Mouse (Mus musculus) lung, embryonic 16.5 days (tissue): ENCODE data around the gene Hoxb9. TPM values are rescaled to one million over a fixed set of nuclear protein-coding genes. Genes with fewer than 3 reads are reported as not detected.

ENCODE experiments used
- ATAC-seq: fragments of 200-750 bp; cut with Nextera tagmentation; 2 replicates; pipeline ENCODE4 v1.8.0; 2017; ENCODE audit warnings: low read depth, mild to moderate bottlenecking, moderate library complexity
- H3K27ac ChIP-seq: fragments of 300-500 bp; sonication (generic); 2 replicates; pipeline ENCODE4 v1.5.1; 2014; ENCODE audit warnings: mild to moderate bottlenecking, control low read depth, low read length
- H3K27me3 ChIP-seq: fragments of 300-500 bp; sonication (generic); 2 replicates; pipeline ENCODE4 v1.6.1; 2014; ENCODE audit warnings: low read depth, low read length, mixed read lengths; ENCODE audit not compliant: control insufficient read depth, insufficient read depth
- H3K36me3 ChIP-seq: fragments of 300-500 bp; sonication (generic); 2 replicates; pipeline ENCODE4 v1.6.1; 2014; ENCODE audit warnings: low read length; ENCODE audit not compliant: control insufficient read depth, insufficient read depth
- H3K4me1 ChIP-seq: fragments of 300-500 bp; sonication (generic); replicated peaks from 2 replicates; pipeline ENCODE4 v1.6.1; 2014; ENCODE audit warnings: low read length, mixed read lengths; ENCODE audit not compliant: control insufficient read depth, insufficient read depth
- H3K4me2 ChIP-seq: fragments of 300-500 bp; sonication (generic); 2 replicates; pipeline ENCODE4 v1.6.1; 2014; ENCODE audit warnings: low read depth, low read length, control low read depth
- H3K4me3 ChIP-seq: fragments of 300-500 bp; sonication (generic); 2 replicates; pipeline ENCODE4 v1.5.1; 2014; ENCODE audit warnings: mild to moderate bottlenecking, low read length, control low read depth
- H3K9ac ChIP-seq: fragments of 300-500 bp; sonication (generic); 2 replicates; pipeline ENCODE4 v1.6.1; 2014; ENCODE audit warnings: low read length, control low read depth
- H3K9me3 ChIP-seq: fragments of 300-500 bp; sonication (generic); 2 replicates; pipeline ENCODE4 v1.6.1; 2016; ENCODE audit warnings: low read length; ENCODE audit not compliant: control insufficient read depth
- WGBS: fragments of 180-500 bp; shearing (Covaris S2); extraction: QIAGEN DNeasy Blood & Tissue Kit; methylation state at CpG from one replicate; pipeline ENCODE4 v1.1.7; 2014; 5-methylcytosine and 5-hydroxymethylcytosine counted together
- polyA plus RNA-seq: library from polyadenylated mRNA; unstranded; fragments of >200 nt; fragmentation: Nextera tagmentation; extraction: Ambion mirVana; gene quantifications from 2 replicates; pipeline ENCODE4 v1.2.1, GENCODE M21; 2015

The Hoxb9 gene
- polyA plus RNA-seq, 1 experiment from 2014 or later, result 0.28 TPM

DNA sequence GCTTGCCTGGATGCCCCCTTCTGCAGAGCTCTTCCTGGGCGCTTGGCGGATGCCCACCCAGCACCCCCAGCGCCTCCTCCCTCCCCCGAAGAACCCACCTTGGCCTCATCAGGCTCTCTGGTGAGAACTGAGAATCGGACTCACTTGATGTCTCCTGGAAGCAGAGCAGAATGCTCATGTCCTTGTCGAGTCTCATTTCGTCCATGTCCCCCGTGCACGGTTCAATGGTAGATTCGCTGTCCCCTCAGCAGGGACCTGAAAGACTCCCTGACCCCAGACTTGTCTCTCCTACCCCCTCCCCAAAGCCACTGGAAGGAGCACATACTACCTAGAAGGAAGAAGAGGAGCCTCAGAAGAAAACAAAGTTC, 29.8 kb downstream of the Hoxb9 start:
- H3K4me3 ChIP-seq, result peak overlapping the region; percentile 61
- H3K27me3 ChIP-seq, result peaks cover 75% of the 10 kb centered on the region
- peaks cover 7% of the 10 kb centered on the region for H3K4me1 ChIP-seq
- H3K9ac ChIP-seq, result peak overlapping the region; percentile 77
- no peak for ATAC-seq
- H3K9me3 ChIP-seq, result no peaks in the 10 kb centered on the region
- H3K36me3 ChIP-seq, result no peaks in the 10 kb centered on the region
- 20% methylated on average over 9 of the region's 10 CpGs for WGBS
- H3K27ac ChIP-seq, result peak overlapping the region; percentile 21
- peak overlapping the region; percentile 79 for H3K4me2 ChIP-seq

DNA sequence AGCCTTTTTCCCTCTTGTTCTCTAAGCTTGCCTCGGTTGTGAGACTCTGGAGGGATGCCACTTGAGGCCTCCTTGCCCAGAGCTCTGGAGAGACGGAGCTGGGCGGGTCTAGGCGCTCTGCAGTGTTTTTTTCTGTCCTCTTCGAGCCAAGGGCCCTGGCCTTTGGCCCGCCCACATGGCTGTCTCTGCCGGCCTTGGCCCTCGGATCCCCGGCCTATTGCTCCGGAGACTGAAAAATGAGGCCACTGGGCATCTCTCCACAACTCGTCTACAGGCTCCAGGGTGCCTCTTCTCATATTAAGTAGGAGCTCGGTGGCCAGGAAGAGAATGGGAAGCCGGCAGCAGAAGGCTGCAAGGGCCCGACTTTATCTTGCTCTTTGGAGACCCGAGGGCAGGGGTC, 30.6 kb downstream of the Hoxb9 start:
- H3K4me1 ChIP-seq, result peaks cover 7% of the 10 kb centered on the region
- peak; percentile 18; the same call in 1 of the 2 replicates for ATAC-seq
- H3K4me3 ChIP-seq, result peak overlapping the region; percentile 58
- H3K27ac ChIP-seq, result peak overlapping the region; percentile 73
- H3K4me2 ChIP-seq, result peak overlapping the region; percentile 79
- peaks cover 73% of the 10 kb centered on the region for H3K27me3 ChIP-seq
- 7% methylated on average over 15 of the region's 15 CpGs for WGBS
- H3K9ac ChIP-seq, result peak overlapping the region; percentile 64
- no peaks in the 10 kb centered on the region for H3K36me3 ChIP-seq
- H3K9me3 ChIP-seq, result no peaks in the 10 kb centered on the region

DNA sequence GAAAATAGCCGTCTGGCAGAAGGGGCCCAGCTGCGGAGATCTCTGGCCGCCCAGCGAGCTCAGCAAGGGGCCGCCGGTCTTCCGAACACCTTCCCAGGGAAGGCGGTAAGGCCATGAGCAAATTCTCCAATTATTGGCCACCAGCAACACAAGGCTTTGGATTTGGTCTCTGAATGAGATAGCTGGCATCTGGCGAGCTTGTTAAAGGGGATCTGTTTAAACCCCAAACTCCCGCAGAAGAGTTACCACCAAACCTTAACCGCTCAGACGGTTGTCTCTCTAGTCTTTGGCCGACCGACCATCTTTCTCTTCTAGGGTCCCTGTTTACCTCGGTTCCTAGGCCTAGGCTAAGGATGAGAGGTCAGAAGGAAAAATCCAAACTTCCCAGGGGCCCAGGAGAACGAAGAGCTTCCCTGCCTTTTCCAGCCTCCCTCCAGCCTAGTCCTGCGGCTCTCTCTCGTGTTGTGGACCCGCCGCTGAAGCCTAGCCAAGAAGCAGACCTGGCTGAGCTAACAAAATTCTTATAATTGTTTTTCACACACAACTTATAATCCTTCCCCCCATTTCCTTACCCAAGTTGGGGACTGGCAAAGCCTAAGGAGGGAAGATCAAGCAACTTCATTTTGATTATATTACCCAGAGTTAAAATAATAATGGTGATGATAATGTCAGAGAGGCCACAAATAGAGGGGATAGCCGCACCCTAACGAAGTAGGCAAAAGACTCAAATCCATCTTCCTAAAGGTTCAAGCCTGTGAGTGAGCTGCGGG, 31.3 kb downstream of the Hoxb9 start:
- Histone ChIP-seq H3K4me2 (peak overlapping the region; percentile 79), H3K36me3 (no peaks in the 10 kb centered on the region), H3K9me3 (no peaks in the 10 kb centered on the region), H3K9ac (peak overlapping the region; percentile 64), H3K27me3 (peaks cover 68% of the 10 kb centered on the region), H3K4me1 (peaks cover 7% of the 10 kb centered on the region), H3K4me3 (peak overlapping the region; percentile 58), H3K27ac (peak overlapping the region; percentile 73)
- no peak for ATAC-seq
- WGBS, result 16% methylated on average over 23 of the region's 23 CpGs

DNA sequence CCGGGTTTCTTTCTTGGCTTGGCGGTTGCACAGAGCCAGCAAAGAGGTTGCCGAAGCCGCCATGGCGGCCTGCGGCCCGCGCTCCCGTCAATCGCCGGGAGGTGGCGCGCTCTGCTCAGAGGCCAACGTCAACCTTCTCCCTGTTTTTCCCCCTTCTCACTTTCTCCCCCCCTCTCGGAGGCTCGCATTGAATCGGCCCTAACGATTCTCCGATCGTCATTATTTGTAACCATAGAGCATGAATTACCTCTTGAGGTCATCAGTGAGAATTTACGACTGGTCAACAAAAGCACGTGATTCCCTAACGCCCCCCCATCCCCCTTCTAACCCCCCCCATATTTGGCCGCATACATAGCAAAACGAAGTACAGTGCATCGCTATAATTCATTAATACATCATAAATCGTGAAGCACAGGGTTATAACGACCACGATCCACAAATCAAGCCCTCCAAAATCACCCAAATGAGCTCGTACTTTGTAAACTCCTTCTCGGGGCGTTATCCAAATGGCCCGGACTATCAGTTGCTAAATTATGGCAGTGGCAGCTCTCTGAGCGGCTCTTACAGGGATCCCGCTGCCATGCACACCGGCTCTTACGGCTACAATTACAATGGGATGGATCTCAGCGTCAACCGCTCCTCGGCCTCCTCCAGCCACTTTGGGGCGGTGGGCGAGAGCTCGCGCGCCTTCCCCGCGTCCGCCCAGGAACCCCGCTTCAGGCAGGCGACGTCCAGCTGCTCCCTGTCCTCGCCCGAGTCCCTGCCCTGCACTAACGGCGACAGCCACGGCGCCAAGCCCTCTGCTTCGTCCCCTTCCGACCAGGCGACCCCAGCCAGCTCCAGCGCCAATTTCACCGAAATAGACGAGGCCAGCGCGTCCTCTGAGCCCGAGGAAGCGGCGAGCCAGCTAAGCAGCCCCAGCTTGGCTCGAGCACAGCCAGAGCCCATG, 32.2 kb downstream of the Hoxb9 start, which contains the start of gene Hoxb5:
TSS of gene Hoxb5 (plus strand) at position 186 of the 949 bp plus-strand sequence.
- H3K27me3 ChIP-seq, result peaks cover 70% of the 10 kb centered on the region
- H3K36me3 ChIP-seq, result no peaks in the 10 kb centered on the region
- peak; percentile 80 for ATAC-seq
- WGBS, result under 1% methylated on average over 69 of the region's 69 CpGs
- H3K4me1 ChIP-seq, result peaks cover 7% of the 10 kb centered on the region
- peak within 1 kb of the TSS; percentile 95 for H3K27ac ChIP-seq
- H3K9ac ChIP-seq, result peak within 1 kb of the TSS; percentile 76
- H3K9me3 ChIP-seq, result no peaks in the 10 kb centered on the region
- H3K4me2 ChIP-seq, result peak within 1 kb of the TSS; percentile 79
- H3K4me3 ChIP-seq, result peak within 1 kb of the TSS; percentile 58

DNA sequence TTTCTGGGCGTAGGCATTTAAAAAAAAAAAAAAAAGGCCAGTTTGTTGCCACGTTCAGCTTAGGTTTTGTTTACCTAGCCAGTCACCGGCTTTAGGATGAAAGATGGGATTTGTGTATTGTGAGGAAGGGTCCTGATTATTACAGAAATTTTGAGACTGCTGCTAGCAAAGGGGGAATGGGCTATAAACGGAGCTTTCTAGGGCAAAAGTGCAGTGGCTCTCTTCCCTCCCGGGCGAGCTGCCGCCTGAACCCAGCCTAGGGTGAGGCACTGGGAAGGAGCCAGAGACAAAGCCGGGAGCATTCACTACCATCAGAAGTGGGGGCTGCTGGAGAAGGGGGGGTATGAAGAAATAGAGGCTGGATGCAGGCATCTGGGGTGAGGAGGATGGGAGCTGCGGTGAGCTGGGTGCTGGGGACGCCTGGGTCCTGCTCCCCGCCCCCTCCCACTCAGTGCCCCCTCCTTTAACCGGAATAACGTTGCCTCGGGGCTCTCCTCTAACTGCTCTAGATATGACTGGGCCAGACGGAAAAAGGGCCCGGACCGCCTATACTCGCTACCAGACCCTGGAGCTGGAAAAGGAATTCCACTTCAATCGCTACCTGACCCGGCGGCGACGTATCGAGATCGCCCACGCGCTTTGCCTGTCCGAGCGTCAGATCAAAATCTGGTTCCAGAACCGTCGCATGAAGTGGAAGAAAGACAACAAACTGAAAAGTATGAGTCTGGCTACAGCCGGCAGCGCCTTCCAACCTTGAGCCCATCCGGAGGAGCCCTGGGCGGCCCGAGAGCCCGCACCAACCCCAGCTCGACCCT, 33.3 kb downstream of the Hoxb9 start:
- no peak for ATAC-seq
- Histone ChIP-seq H3K27me3 (peaks cover 67% of the 10 kb centered on the region), H3K9ac (peak overlapping the region; percentile 76), H3K4me3 (peak overlapping the region; percentile 58), H3K4me1 (peaks cover 10% of the 10 kb centered on the region), H3K27ac (peak overlapping the region; percentile 95), H3K36me3 (no peaks in the 10 kb centered on the region), H3K9me3 (no peaks in the 10 kb centered on the region), H3K4me2 (peak overlapping the region; percentile 79)
- WGBS, result 1% methylated on average over 38 of the region's 38 CpGs

DNA sequence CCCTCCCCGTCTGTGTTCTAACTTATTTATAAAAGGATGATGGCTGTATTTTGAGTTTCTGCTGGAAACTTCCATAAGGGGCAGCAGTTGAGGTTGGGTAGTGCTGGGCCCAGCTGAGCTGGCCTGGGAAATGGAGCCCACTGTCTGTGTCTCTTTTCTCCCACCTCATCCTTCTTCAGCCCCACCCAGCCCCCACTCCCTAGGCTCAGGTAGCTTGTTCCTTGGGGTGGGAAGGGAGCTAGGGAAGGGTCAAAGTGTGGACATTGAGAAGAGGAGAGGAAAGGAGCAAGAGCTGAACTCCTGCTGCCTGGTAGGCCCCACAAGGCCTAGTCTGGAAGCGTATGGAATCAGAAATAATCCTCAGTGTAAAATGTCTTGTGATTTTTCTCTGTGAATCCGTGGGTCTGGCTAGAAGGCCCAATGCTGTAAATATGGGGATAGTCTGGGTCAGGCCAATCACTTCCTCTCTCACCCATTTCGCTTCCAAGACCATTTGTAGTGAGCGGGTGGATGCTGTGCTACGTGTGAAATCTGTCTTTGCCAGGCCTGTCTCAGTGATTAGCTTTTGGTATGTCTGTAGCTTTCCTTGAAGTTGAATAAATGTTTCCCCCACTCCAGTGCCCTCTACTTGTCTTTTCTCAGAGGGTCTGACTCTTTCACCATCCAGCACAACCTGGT, 34.4 kb downstream of the Hoxb9 start:
- Histone ChIP-seq H3K4me1 (peaks cover 6% of the 10 kb centered on the region), H3K27ac (peak overlapping the region; percentile 95), H3K36me3 (no peaks in the 10 kb centered on the region), H3K4me3 (peak overlapping the region; percentile 58), H3K4me2 (peak overlapping the region; percentile 79), H3K9me3 (no peaks in the 10 kb centered on the region), H3K9ac (peak overlapping the region; percentile 76), H3K27me3 (peaks cover 61% of the 10 kb centered on the region)
- ATAC-seq, result no peak
- 47% methylated on average over 6 of the region's 6 CpGs for WGBS

DNA sequence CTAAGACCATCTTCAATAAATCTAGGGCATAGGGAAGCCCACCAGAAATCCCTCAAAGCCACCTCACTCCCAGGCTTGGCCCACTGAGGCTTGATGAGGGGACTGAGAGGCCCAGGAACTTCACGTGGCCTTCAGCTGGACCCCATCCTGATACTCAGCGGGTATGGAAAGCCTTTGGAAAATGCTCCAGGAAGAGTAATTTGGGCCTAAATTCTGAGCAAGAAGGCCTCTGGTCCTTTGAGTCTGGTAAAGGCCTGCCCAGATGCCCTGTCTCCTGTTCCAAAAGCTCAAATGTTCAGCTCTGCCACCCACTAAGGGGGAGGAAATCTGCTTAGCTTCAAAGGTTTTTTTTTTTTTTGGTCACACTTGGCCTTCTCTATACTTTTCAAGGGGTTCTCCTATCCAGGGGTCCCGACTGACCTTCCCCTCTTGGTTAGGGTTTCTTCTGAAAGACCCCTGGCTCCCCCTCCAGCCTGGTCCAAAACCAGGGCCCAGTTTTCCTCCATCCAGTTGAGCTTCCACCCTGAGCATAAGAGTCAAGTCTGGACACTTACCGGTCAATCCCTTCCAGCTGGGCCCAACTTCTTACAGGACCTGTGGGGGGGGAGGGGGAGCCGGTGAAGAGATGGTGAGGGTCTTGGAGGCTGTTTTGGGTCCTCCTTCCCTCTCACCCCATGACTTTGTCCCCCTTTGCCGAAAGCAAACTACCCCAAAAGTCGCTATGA, 35.1 kb downstream of the Hoxb9 start:
- Histone ChIP-seq H3K36me3 (no peaks in the 10 kb centered on the region), H3K4me3 (peak overlapping the region; percentile 58), H3K9ac (peak overlapping the region; percentile 76), H3K4me2 (peak overlapping the region; percentile 79), H3K27ac (peak overlapping the region; percentile 95), H3K27me3 (peaks cover 56% of the 10 kb centered on the region), H3K9me3 (no peaks in the 10 kb centered on the region), H3K4me1 (peaks cover 5% of the 10 kb centered on the region)
- ATAC-seq, result no peak
- WGBS, result 27% methylated on average over 7 of the region's 7 CpGs

DNA sequence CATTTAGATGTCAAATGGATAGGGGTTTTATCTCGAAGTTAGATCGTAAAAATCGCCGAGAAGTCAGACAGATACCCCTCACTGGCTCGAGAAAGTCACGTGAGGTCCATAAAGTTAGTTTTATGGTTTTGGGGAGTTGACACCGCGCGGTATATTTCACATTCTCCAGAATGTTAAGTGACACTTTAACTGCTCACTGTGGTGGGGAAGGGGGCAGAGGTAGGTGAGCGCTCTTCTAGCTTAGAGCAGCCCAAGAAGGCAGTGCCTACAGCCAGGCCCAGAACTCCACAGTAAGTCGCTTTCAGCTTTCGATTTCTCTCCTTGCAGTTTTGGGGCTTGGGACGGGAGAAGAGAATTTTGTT, 35.6 kb downstream of the Hoxb9 start:
- H3K36me3 ChIP-seq, result no peaks in the 10 kb centered on the region
- H3K4me1 ChIP-seq, result peaks cover 5% of the 10 kb centered on the region; the same call in 1 of the 2 replicates
- H3K27me3 ChIP-seq, result peaks cover 53% of the 10 kb centered on the region
- peak overlapping the region; percentile 58 for H3K4me3 ChIP-seq
- H3K9me3 ChIP-seq, result no peaks in the 10 kb centered on the region
- peak overlapping the region; percentile 95 for H3K27ac ChIP-seq
- 24% methylated on average over 13 of the region's 13 CpGs for WGBS
- peak overlapping the region; percentile 76 for H3K9ac ChIP-seq
- ATAC-seq, result no peak
- H3K4me2 ChIP-seq, result peak overlapping the region; percentile 79
